Mouse (Mus musculus): Measurements from ENCODE around the gene Hist1h1c. TPM values are rescaled to one million over a fixed set of nuclear protein-coding genes. Genes with fewer than 3 reads are reported as not detected.
"Not testable (repeated sequence)": the region's sequence is repeated elsewhere in the genome, so short reads cannot be mapped to it uniquely, and the experiment has no call there.

Gene Hist1h1c
- total RNA-seq, 1 experiment, result 496 TPM

DNA sequence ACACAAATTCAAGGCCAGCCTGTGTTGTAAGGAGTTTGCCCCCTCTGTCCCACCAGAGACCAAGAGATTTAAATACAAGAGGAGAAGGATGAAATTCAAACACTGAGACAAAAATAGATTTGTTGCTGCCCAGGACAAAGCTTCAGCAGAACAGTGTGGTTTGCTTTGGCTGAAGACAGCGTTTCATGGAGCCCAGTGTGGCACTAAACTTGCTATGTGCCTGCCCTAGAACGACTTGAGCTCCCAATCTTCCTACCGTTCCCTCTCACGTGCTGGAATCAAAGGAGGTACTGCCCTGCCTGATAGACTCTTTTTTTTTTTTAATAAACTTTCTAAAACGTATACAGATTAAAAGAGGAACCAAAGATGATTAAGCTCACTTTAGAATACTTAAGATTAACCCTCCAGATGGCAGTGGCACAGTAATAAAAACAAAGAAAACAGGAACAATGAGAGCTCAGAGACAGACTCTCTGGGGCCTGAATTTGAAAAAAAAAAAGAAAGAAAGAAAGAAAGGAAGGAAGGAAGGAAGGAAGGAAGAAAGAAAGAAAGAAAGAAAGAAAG, 30.3 kb downstream of the Hist1h1c start:
- in situ Hi-C loops (cut with MboI; ENCODE audit: low sequenced_read_pairs in 2 of 2, unreplicated experiment in 2 of 2), result loop anchor here in 1 of 2 experiments (25.0 kb wide), 1 partner anchor 1732 kb away; the partner anchor contains the start of genes Hist1h2ag, Hist1h2ah, Hist1h2bj and Hist1h2bk
- no peaks in the 10 kb centered on the region for H3K9me3 ChIP-seq (ENCODE audit: control insufficient read depth, insufficient read depth, low read depth, low read length)

DNA sequence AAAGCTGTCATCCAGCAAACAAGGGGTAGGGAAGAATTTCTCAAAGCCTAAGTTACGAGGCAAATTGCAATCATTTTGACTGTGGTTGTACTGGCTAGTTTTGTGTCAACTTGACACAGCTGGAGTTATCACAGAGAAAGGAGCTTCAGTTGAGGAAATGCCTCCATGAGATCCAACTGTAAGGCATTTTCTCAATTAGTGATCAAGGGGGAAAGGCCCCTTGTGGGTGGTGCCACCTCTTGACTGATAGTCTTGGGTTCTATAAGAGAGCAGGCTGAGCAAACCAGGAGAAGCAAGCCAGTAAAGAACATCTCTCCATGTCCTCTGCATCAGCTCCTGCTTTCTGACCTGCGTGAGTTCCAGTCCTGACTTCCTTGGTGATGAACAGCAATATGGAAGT, 31.0 kb downstream of the Hist1h1c start, which contains the start of gene Trim38:
TSS of gene Trim38 (plus strand) at position 301 of the 400 bp plus-strand sequence.
- not testable (repeated sequence) for H3K9me3 ChIP-seq (ENCODE audit: control insufficient read depth, insufficient read depth, low read depth, low read length); DNase-seq (ENCODE audit: low read depth, low spot score); H3K36me3 ChIP-seq (ENCODE audit: control insufficient read depth, insufficient read depth, low read length, poor library complexity, severe bottlenecking); H3K4me3 ChIP-seq (ENCODE audit: insufficient read depth in 1 of 2, low read depth in 1 of 2, low read length in 2 of 2, poor library complexity in 1 of 2, severe bottlenecking in 1 of 2); H3K9ac ChIP-seq (ENCODE audit: insufficient read depth, low read depth, low read length, poor library complexity, severe bottlenecking); H3K4me1 ChIP-seq (ENCODE audit: control insufficient read depth in 2 of 2, insufficient read depth in 2 of 2, low read length in 2 of 2, poor library complexity in 1 of 2); H3K27ac ChIP-seq (ENCODE audit: insufficient read depth, low read depth, low read length, poor library complexity, severe bottlenecking)
- in situ Hi-C loops (cut with MboI; ENCODE audit: low sequenced_read_pairs in 2 of 2, unreplicated experiment in 2 of 2), result loop anchor here in 1 of 2 experiments (25.0 kb wide), 1 partner anchor 1732 kb away; the partner anchor contains the start of genes Hist1h2ag, Hist1h2ah, Hist1h2bj and Hist1h2bk

More for the DNA sequence above, 30.3 kb downstream of the Hist1h1c start:
- Histone ChIP-seq H3K4me1 (ENCODE audit: control insufficient read depth in 2 of 2, insufficient read depth in 2 of 2, low read length in 2 of 2, poor library complexity in 1 of 2) (peaks cover 0 to 2% of the 10 kb centered on the region in 2 experiments; a peak in 3 of 4 replicates), H3K27ac (ENCODE audit: insufficient read depth, low read depth, low read length, poor library complexity, severe bottlenecking) (no peak overlapping the region), H3K36me3 (ENCODE audit: control insufficient read depth, insufficient read depth, low read length, poor library complexity, severe bottlenecking) (no peaks in the 10 kb centered on the region), H3K4me3 (ENCODE audit: insufficient read depth in 1 of 2, low read depth in 1 of 2, low read length in 2 of 2, poor library complexity in 1 of 2, severe bottlenecking in 1 of 2) (no peak overlapping the region), H3K9ac (ENCODE audit: insufficient read depth, low read depth, low read length, poor library complexity, severe bottlenecking) (no peak overlapping the region; the same call in 1 of the 2 replicates)
- DNase-seq (ENCODE audit: low read depth, low spot score), result no peak
- TF ChIP-seq MAFK (IDR thresholded peaks at IDR 0.05; ENCODE audit: insufficient read depth, low read depth, low read length) (no peak), CHD2 (IDR thresholded peaks at IDR 0.05; ENCODE audit: low read depth, low read length) (no peak)

DNA sequence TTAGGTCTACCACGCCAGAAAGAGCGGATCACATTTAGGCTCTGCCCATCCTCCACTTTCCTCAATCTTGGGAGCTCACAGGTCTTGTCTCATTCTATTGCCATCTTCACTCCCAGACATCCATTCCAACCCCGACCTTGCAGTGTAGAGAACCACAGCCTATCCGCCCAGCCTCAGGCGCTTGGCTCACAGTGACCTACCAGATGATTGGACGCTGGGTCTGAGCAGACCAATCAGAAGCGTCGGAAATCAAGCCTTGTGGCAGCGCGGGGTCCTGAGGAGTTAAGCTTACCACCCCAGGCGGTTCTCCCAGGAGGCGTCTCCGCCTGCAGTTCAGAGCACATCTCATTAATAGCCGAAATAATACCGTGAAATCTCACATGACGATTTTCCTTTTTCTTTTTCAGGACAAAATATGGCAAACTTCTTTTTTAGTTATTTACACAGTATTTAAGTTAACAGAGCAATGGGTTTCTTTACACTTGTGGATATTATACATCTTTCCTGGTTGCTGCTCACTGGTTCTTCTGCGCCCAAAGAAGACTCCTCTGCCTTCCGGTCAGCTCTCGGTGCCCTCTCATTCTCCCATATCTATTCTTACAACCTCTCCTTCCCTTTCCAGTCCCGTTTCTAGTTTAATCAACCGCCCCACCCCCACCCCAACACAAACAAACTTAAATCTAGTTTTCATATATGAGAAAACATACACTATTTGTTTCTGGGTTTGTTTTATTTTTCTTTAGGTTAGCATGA, 34.1 kb downstream of the Hist1h1c start:
- Histone ChIP-seq H3K9ac (ENCODE audit: insufficient read depth, low read depth, low read length, poor library complexity, severe bottlenecking) (no peak overlapping the region), H3K36me3 (ENCODE audit: control insufficient read depth, insufficient read depth, low read length, poor library complexity, severe bottlenecking) (no peaks in the 10 kb centered on the region), H3K4me1 (ENCODE audit: control insufficient read depth in 2 of 2, insufficient read depth in 2 of 2, low read length in 2 of 2, poor library complexity in 1 of 2) (peaks cover 0 to 2% of the 10 kb centered on the region in 2 experiments; a peak in 3 of 4 replicates), H3K27ac (ENCODE audit: insufficient read depth, low read depth, low read length, poor library complexity, severe bottlenecking) (no peak overlapping the region), H3K4me3 (ENCODE audit: insufficient read depth in 1 of 2, low read depth in 1 of 2, low read length in 2 of 2, poor library complexity in 1 of 2, severe bottlenecking in 1 of 2) (no peak overlapping the region), H3K9me3 (ENCODE audit: control insufficient read depth, insufficient read depth, low read depth, low read length) (no peaks in the 10 kb centered on the region)
- no peak for TF ChIP-seq CHD2 (IDR thresholded peaks at IDR 0.05; ENCODE audit: low read depth, low read length)
- no peak for TF ChIP-seq ZC3H11A (IDR thresholded peaks at IDR 0.05; ENCODE audit: borderline replicate concordance, low read depth, low read length)
- no peak for TF ChIP-seq MAFK (IDR thresholded peaks at IDR 0.05; ENCODE audit: insufficient read depth, low read depth, low read length)
- no peak for TF ChIP-seq ZNF384 (IDR thresholded peaks at IDR 0.05; ENCODE audit: low read depth, low read length)
- TF ChIP-seq HCFC1 (IDR thresholded peaks at IDR 0.05; ENCODE audit: borderline replicate concordance, insufficient read depth, low read length), result no peak
- peak; percentile 84 for DNase-seq (ENCODE audit: low read depth, low spot score)
- in situ Hi-C loops (cut with MboI; ENCODE audit: low sequenced_read_pairs in 2 of 2, unreplicated experiment in 2 of 2), result loop anchor here in 1 of 2 experiments (25.0 kb wide), 1 partner anchor 1735 kb away; the partner anchor contains the start of genes Hist1h2ag, Hist1h2ah, Hist1h2bj and Hist1h2bk

DNA sequence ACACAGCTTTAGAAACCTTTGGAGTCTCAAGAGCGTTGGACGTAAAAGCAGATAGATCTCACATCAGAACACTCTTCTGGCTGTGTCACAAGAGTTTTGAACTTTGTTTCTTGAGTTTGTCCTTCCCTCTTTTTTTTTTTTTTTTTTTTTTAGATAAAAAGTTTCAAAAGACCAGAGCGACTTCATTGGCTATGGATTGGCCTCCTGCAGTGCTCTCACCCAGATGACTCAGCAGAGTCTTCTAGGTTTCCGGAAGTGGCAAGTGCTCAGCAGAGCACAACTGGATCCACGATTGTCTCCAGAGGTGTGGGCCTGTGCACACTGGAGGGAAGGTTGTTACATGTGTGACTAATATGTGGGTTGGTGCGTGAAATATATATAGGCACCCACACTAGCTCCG, 39.7 kb downstream of the Hist1h1c start:
- no peak for DNase-seq (ENCODE audit: low read depth, low spot score)
- TF ChIP-seq CHD2 (IDR thresholded peaks at IDR 0.05; ENCODE audit: low read depth, low read length) (no peak), ZC3H11A (IDR thresholded peaks at IDR 0.05; ENCODE audit: borderline replicate concordance, low read depth, low read length) (no peak), MAFK (IDR thresholded peaks at IDR 0.05; ENCODE audit: insufficient read depth, low read depth, low read length) (0 out of 2 replicates have a peak, but pooled peaks have one; percentile 33), ZNF384 (IDR thresholded peaks at IDR 0.05; ENCODE audit: low read depth, low read length) (peak; percentile 76), HCFC1 (IDR thresholded peaks at IDR 0.05; ENCODE audit: borderline replicate concordance, insufficient read depth, low read length) (no peak)
- in situ Hi-C loops (cut with MboI; ENCODE audit: low sequenced_read_pairs in 2 of 2, unreplicated experiment in 2 of 2), result loop anchor here in 1 of 2 experiments (25.0 kb wide), 1 partner anchor 534 kb away; no protein-coding TSS in a partner anchor

More for the DNA sequence above, 39.7 kb downstream of the Hist1h1c start:
- no peak overlapping the region for H3K27ac ChIP-seq (ENCODE audit: insufficient read depth, low read depth, low read length, poor library complexity, severe bottlenecking)
- H3K36me3 ChIP-seq (ENCODE audit: control insufficient read depth, insufficient read depth, low read length, poor library complexity, severe bottlenecking), result no peaks in the 10 kb centered on the region
- H3K4me1 ChIP-seq (ENCODE audit: control insufficient read depth in 2 of 2, insufficient read depth in 2 of 2, low read length in 2 of 2, poor library complexity in 1 of 2), result peaks cover 0 to 1% of the 10 kb centered on the region in 2 experiments; a peak in 1 of 4 replicates
- H3K9ac ChIP-seq (ENCODE audit: insufficient read depth, low read depth, low read length, poor library complexity, severe bottlenecking), result no peak overlapping the region
- H3K9me3 ChIP-seq (ENCODE audit: control insufficient read depth, insufficient read depth, low read depth, low read length), result no peaks in the 10 kb centered on the region
- H3K4me3 ChIP-seq (ENCODE audit: insufficient read depth in 1 of 2, low read depth in 1 of 2, low read length in 2 of 2, poor library complexity in 1 of 2, severe bottlenecking in 1 of 2), result no peak overlapping the region
